Mouse (Mus musculus) neural tube, postnatal 0 days (tissue): ENCODE data around the gene Chmp2b. TPM values are rescaled to one million over a fixed set of nuclear protein-coding genes. Genes with fewer than 3 reads are reported as not detected.

Experiments
- polyA plus RNA-seq: library from polyadenylated mRNA; unstranded; fragments of >200 nt; fragmentation: Nextera tagmentation; extraction: Ambion mirVana; gene quantifications from 2 replicates; pipeline ENCODE4 v1.2.1, GENCODE M21; 2015

Chmp2b gene
- polyA plus RNA-seq: 152 and 153 TPM in 2 replicates

DNA sequence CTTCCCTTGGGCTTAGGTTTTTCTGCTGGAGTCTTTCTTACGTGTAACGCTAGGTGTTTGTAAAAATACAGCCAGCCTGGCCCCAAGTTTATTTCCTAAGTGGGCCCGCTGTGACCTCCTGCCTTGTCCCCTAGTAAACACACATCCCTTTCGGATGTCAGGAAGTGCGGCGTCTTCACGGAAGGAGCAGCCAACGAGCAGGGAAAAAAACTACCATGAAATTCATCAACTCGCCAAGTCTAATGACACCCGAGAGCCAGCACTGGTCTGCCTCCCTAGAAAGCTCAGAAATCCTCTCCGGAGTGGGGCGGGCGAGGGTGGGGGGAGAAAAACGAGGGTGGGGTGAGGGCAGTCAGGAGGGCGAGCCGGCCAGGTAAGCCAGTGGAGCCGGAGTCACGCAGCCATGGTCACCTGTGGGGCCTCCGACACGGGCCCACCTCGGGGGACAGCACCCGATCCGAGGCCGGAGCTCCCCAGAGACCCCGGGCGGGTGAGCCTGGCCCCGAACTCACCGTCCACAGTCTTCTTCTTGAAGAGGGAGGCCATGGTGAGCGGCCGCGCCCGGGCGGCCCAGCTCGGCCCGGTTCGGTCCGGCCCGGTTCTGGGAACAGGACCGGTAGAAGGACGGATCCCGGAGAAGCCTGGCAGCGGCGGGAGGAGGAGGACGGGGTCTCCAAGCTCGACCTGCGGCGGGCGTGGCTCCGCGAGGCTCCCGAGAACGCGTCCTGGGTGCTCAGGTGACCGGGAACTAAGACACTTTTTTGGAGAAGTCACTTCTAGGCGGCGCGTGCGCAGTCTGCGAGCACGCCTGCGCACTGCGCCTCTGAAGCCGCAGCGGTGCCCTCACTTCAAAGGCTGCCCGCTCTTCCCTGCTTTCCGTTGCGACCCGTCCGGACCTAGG is at the start of gene Chmp2b:
Chmp2b (minus strand) TSS at position 764 of the 901 bp plus-strand sequence.

DNA sequence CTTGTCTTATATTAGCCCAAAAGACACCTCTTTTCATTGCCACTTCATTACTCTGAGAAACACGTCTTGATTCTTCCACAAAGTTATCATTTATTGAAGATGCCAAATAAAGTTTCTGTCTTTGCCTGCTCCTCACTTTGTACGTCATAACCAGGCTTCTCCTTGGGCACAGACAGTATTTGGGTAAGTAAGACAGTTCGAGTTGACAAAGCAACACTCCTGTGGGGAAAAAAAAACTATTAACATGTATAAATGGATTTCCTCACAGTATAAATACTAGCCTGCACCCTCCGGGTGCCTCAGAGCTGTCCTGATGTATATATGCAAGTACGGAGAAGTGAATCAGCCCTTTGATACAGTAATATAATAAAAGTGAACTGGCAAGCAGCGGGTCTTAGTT is 42.3 kb downstream of the Chmp2b start, which contains the start of gene Pou1f1:
Pou1f1 (plus strand) TSS at position 301 of the 400 bp plus-strand sequence.

Other genes with a start within 250 kb of the Chmp2b start
- gene Pou1f1, start 42.2 kb downstream of the Chmp2b start, polyA plus RNA-seq: not detected in 2 replicates